Mouse (Mus musculus) neural tube, embryonic 11.5 days (tissue): ENCODE data around the gene Itga5. TPM values are rescaled to one million over a fixed set of nuclear protein-coding genes. Genes with fewer than 3 reads are reported as not detected.

ENCODE experiments used
- ATAC-seq: fragments of 200-750 bp; cut with Nextera tagmentation; 2 replicates; pipeline ENCODE4 v1.8.0; 2017; ENCODE audit warnings: moderate number of reproducible peaks, mild to moderate bottlenecking, moderate TSS enrichment, moderate library complexity; ENCODE audit not compliant: insufficient read depth, low FRiP score, low TSS enrichment
- DNase-seq: peaks from one replicate; pipeline ENCODE4 v3.0.0-alpha.2; 2015; ENCODE audit warnings: low spot score
- H3K27ac ChIP-seq: fragments of 300-500 bp; sonication (generic); 2 replicates; pipeline ENCODE4 v1.5.1; 2014; ENCODE audit warnings: low read depth, mild to moderate bottlenecking, low read length
- H3K27me3 ChIP-seq: fragments of 300-500 bp; sonication (generic); 2 replicates; pipeline ENCODE4 v1.6.1; 2014; ENCODE audit warnings: mild to moderate bottlenecking, low read length, mixed read lengths; ENCODE audit not compliant: control insufficient read depth, insufficient read depth
- H3K36me3 ChIP-seq: fragments of 300-500 bp; sonication (generic); 2 replicates; pipeline ENCODE4 v1.6.1; 2014; ENCODE audit warnings: mild to moderate bottlenecking, low read length, moderate library complexity, mixed read lengths; ENCODE audit not compliant: control insufficient read depth, insufficient read depth
- H3K4me1 ChIP-seq: fragments of 300-500 bp; sonication (generic); 2 replicates; pipeline ENCODE4 v1.6.1; 2014; ENCODE audit warnings: low read length, mixed read lengths; ENCODE audit not compliant: control insufficient read depth, insufficient read depth
- H3K4me2 ChIP-seq: fragments of 300-500 bp; sonication (generic); 2 replicates; pipeline ENCODE4 v1.6.1; 2014; ENCODE audit warnings: low read depth, mild to moderate bottlenecking, moderate library complexity
- H3K4me3 ChIP-seq: fragments of 300-500 bp; sonication (generic); 2 replicates; pipeline ENCODE4 v1.5.1; 2014; ENCODE audit warnings: low read depth, low read length
- H3K9ac ChIP-seq: fragments of 300-500 bp; sonication (generic); 2 replicates; pipeline ENCODE4 v1.6.1; 2014; ENCODE audit warnings: mild to moderate bottlenecking, low read length
- H3K9me3 ChIP-seq: fragments of 300-500 bp; sonication (generic); 2 replicates; pipeline ENCODE4 v1.6.1; 2016; ENCODE audit warnings: low read length; ENCODE audit not compliant: control insufficient read depth
- WGBS: fragments of 180-500 bp; shearing (Covaris S2); extraction: QIAGEN DNeasy Blood & Tissue Kit; methylation state at CpG from one replicate; pipeline ENCODE4 v1.1.7; 2014; 5-methylcytosine and 5-hydroxymethylcytosine counted together
- polyA plus RNA-seq: library from polyadenylated mRNA; unstranded; fragments of >200 nt; fragmentation: Nextera tagmentation; extraction: Ambion mirVana; gene quantifications from 2 replicates; pipeline ENCODE4 v1.2.1, GENCODE M21; 2014

Itga5 gene
- polyA plus RNA-seq, 1 experiment from 2014 or later = 21.3 TPM

- Histone ChIP-seq H3K36me3 (no peaks in the 10 kb centered on the region), H3K9ac (peak overlapping the region; percentile 72), H3K9me3 (no peaks in the 10 kb centered on the region), H3K27ac (peak overlapping the region; percentile 73), H3K4me3 (peak overlapping the region; percentile 68), H3K27me3 (no peaks in the 10 kb centered on the region), H3K4me2 (peak overlapping the region; percentile 65), H3K4me1 (peaks cover 14% of the 10 kb centered on the region)
- DNase-seq (peak; percentile 93), ATAC-seq (peak; percentile 96)
- 2% methylated on average over 38 of the region's 40 CpGs for WGBS
These were observed 42.9 kb downstream of the Itga5 start for GRCm38 (mm10) chr15:103323455-103324247.

GRCm38 (mm10) chr15:103323070-103323454, 43.5 kb downstream of the Itga5 start:
- WGBS = 3% methylated on average over 13 of the region's 26 CpGs
- H3K4me2 ChIP-seq = peak overlapping the region; percentile 65
- peak; percentile 73 for ATAC-seq

GRCm38 (mm10) chr15:103322396-103322795, 44.2 kb downstream of the Itga5 start:
- no peak for ATAC-seq
- peak overlapping the region; percentile 65 for H3K4me2 ChIP-seq
- no peak for DNase-seq
- H3K36me3 ChIP-seq = peaks cover 3% of the 10 kb centered on the region
- WGBS = 53% methylated on average over 4 of the region's 4 CpGs
- no peaks in the 10 kb centered on the region for H3K9me3 ChIP-seq
- H3K27ac ChIP-seq = no peak overlapping the region
- H3K27me3 ChIP-seq = no peaks in the 10 kb centered on the region
- peaks cover 14% of the 10 kb centered on the region for H3K4me1 ChIP-seq
- H3K4me3 ChIP-seq = peak overlapping the region; percentile 68
- peak overlapping the region; percentile 72 for H3K9ac ChIP-seq

More at GRCm38 (mm10) chr15:103323070-103323454, 43.5 kb downstream of the Itga5 start:
- H3K27me3 ChIP-seq = no peaks in the 10 kb centered on the region
- H3K9me3 ChIP-seq = no peaks in the 10 kb centered on the region
- peaks cover 3% of the 10 kb centered on the region for H3K36me3 ChIP-seq
- H3K27ac ChIP-seq = peak overlapping the region; percentile 73; the same call in 1 of the 2 replicates
- peaks cover 14% of the 10 kb centered on the region for H3K4me1 ChIP-seq
- H3K9ac ChIP-seq = peak overlapping the region; percentile 72
- no peak for DNase-seq
- peak overlapping the region; percentile 68 for H3K4me3 ChIP-seq

GRCm38 (mm10) chr15:103321076-103321475, 45.5 kb downstream of the Itga5 start:
- H3K4me3 ChIP-seq = no peak overlapping the region
- DNase-seq = peak; percentile 31
- H3K9ac ChIP-seq = no peak overlapping the region

GRCm38 (mm10) chr15:103318201-103318816, 48.3 kb downstream of the Itga5 start:
- Histone ChIP-seq H3K9me3 (no peaks in the 10 kb centered on the region), H3K27ac (no peak overlapping the region), H3K27me3 (no peaks in the 10 kb centered on the region), H3K9ac (no peak overlapping the region), H3K36me3 (peaks cover 3% of the 10 kb centered on the region), H3K4me2 (no peak overlapping the region), H3K4me3 (no peak overlapping the region), H3K4me1 (peaks cover 22% of the 10 kb centered on the region)
- WGBS = 75% methylated on average over 3 of the region's 3 CpGs
- no peak for DNase-seq
- no peak for ATAC-seq

More at GRCm38 (mm10) chr15:103321076-103321475, 45.5 kb downstream of the Itga5 start:
- Histone ChIP-seq H3K27me3 (no peaks in the 10 kb centered on the region), H3K9me3 (no peaks in the 10 kb centered on the region), H3K36me3 (peaks cover 3% of the 10 kb centered on the region), H3K4me1 (peaks cover 14% of the 10 kb centered on the region), H3K27ac (no peak overlapping the region), H3K4me2 (no peak overlapping the region)
- WGBS = 50% methylated on average over 1 of the region's 1 CpGs
- no peak for ATAC-seq

- DNase-seq (no peak), ATAC-seq (no peak)
- no peaks in the 10 kb centered on the region for H3K27me3 ChIP-seq
- H3K9me3 ChIP-seq = no peaks in the 10 kb centered on the region
- H3K36me3 ChIP-seq = peaks cover 3% of the 10 kb centered on the region
- H3K4me2 ChIP-seq = no peak overlapping the region
- no peak overlapping the region for H3K9ac ChIP-seq
- WGBS = 91% methylated on average over 8 of the region's 8 CpGs
- H3K27ac ChIP-seq = no peak overlapping the region
- H3K4me3 ChIP-seq = no peak overlapping the region
- peaks cover 22% of the 10 kb centered on the region for H3K4me1 ChIP-seq
These were observed 48.8 kb downstream of the Itga5 start for GRCm38 (mm10) chr15:103317731-103318130.

GRCm38 (mm10) chr15:103317120-103317519, 49.4 kb downstream of the Itga5 start:
- Histone ChIP-seq H3K9me3 (no peaks in the 10 kb centered on the region), H3K27ac (no peak overlapping the region), H3K36me3 (peaks cover 3% of the 10 kb centered on the region), H3K4me3 (no peak overlapping the region), H3K9ac (no peak overlapping the region), H3K4me1 (peaks cover 16% of the 10 kb centered on the region), H3K4me2 (no peak overlapping the region), H3K27me3 (no peaks in the 10 kb centered on the region)
- ATAC-seq (no peak), DNase-seq (no peak)

GRCm38 (mm10) chr15:103315979-103316776, 50.4 kb downstream of the Itga5 start:
- no peaks in the 10 kb centered on the region for H3K27me3 ChIP-seq
- H3K36me3 ChIP-seq = peaks cover 3% of the 10 kb centered on the region

More at GRCm38 (mm10) chr15:103315979-103316776, 50.4 kb downstream of the Itga5 start:
- Histone ChIP-seq H3K9ac (no peak overlapping the region), H3K4me3 (no peak overlapping the region), H3K4me2 (no peak overlapping the region), H3K9me3 (no peaks in the 10 kb centered on the region), H3K4me1 (peaks cover 13% of the 10 kb centered on the region), H3K27ac (no peak overlapping the region; the same call in 1 of the 2 replicates)
- no peak for DNase-seq
- ATAC-seq = no peak
- 93% methylated on average over 10 of the region's 10 CpGs for WGBS
